Mouse (Mus musculus) forebrain, embryonic 14.5 days (tissue): ENCODE results near the gene Mgrn1. TPM values are rescaled to one million over a fixed set of nuclear protein-coding genes. Genes with fewer than 3 reads are reported as not detected.

Experiments
- ATAC-seq: fragments of 200-750 bp; cut with Nextera tagmentation; 2 replicates; pipeline ENCODE4 v1.8.0; 2017; ENCODE audit warnings: mild to moderate bottlenecking, moderate library complexity
- DNase-seq: peaks from one replicate; pipeline ENCODE4 v3.0.0-alpha.2; 2015; ENCODE audit warnings: low spot score
- H3K27ac ChIP-seq: fragments of 300-500 bp; sonication (generic); 2 replicates; pipeline ENCODE4 v1.5.1; 2014; ENCODE audit warnings: low read depth, mild to moderate bottlenecking, control low read depth, low read length, moderate library complexity
- H3K27me3 ChIP-seq: fragments of 300-500 bp; sonication (generic); replicated peaks from 2 replicates; pipeline ENCODE4 v1.6.1; 2014; ENCODE audit warnings: low read length, control low read depth, mixed read lengths; ENCODE audit not compliant: control insufficient read depth, insufficient read depth
- H3K36me3 ChIP-seq: fragments of 300-500 bp; sonication (generic); 2 replicates; pipeline ENCODE4 v1.6.1; 2014; ENCODE audit warnings: low read length, control low read depth; ENCODE audit not compliant: control insufficient read depth, insufficient read depth
- H3K4me1 ChIP-seq: fragments of 300-500 bp; sonication (generic); 2 replicates; pipeline ENCODE4 v1.6.1; 2014; ENCODE audit warnings: antibody characterized with exemption, low read length, control low read depth; ENCODE audit not compliant: control insufficient read depth, insufficient read depth
- H3K4me2 ChIP-seq: fragments of 300-500 bp; sonication (generic); 2 replicates; pipeline ENCODE4 v1.6.1; 2014; ENCODE audit warnings: mild to moderate bottlenecking, control low read depth, low read length
- H3K4me3 ChIP-seq: fragments of 300-500 bp; sonication (generic); 2 replicates; pipeline ENCODE4 v1.5.1; 2014; ENCODE audit warnings: low read depth, low read length, control low read depth
- H3K9ac ChIP-seq: fragments of 300-500 bp; sonication (generic); 2 replicates; pipeline ENCODE4 v1.6.1; 2014; ENCODE audit warnings: mild to moderate bottlenecking, low read length, control low read depth, moderate library complexity
- H3K9me3 ChIP-seq: fragments of 300-500 bp; sonication (generic); replicated peaks from 2 replicates; pipeline ENCODE4 v1.6.1; 2016; ENCODE audit warnings: low read length, control low read depth, mixed read lengths; ENCODE audit not compliant: control insufficient read depth
- WGBS: fragments of 180-500 bp; shearing (Covaris S2); extraction: QIAGEN DNeasy Blood & Tissue Kit; methylation state at CpG from one replicate; pipeline ENCODE4 v1.1.7; 2014; 5-methylcytosine and 5-hydroxymethylcytosine counted together
- polyA plus RNA-seq: library from polyadenylated mRNA; unstranded; fragments of >200 nt; fragmentation: Nextera tagmentation; extraction: Ambion mirVana; gene quantifications from 2 replicates; pipeline ENCODE4 v1.2.1, GENCODE M21; 2014

Mgrn1 gene
- polyA plus RNA-seq, 1 experiment from 2014 or later: 85.3 TPM

DNA sequence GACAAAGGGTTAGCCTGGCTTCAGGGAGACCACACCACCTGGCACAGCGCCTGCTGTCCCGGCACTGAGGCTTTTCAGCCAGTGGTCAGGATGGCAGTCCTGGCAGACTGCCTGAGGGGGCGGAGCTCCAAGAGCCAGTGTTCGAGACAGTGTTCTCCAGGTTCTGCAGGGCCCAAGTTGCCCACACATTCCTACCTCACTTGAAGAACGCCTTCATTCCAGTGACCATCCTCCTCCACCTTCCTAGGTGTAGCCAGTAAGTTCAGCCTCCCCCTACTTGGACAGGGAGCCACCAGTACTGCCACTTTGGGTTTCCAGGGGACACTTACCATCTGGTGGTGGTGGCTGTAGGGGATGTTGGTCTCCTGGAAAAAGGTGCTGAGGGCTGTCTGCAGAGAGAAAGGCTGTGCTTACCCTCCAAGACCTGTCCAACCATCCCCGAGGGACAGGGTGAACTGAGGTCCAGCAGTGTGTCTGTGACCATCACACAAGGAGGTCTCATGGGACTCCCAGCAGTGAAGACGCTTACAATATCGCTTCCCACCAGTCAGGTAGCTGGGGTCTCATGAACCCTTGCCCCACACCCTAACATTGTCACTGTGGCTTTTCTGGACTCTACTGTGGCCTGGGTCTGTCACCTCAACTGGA, 9.9 kb upstream of the Mgrn1 start:
- Histone ChIP-seq H3K9me3 (no peaks in the 10 kb centered on the region), H3K9ac (no peak overlapping the region), H3K4me2 (no peak overlapping the region), H3K4me1 (peaks cover 18% of the 10 kb centered on the region), H3K4me3 (no peak overlapping the region), H3K27me3 (no peaks in the 10 kb centered on the region), H3K27ac (no peak overlapping the region), H3K36me3 (peaks cover 26% of the 10 kb centered on the region)
- WGBS: 68% methylated on average over 8 of the region's 8 CpGs
- ATAC-seq (no peak), DNase-seq (peak; percentile 59)

DNA sequence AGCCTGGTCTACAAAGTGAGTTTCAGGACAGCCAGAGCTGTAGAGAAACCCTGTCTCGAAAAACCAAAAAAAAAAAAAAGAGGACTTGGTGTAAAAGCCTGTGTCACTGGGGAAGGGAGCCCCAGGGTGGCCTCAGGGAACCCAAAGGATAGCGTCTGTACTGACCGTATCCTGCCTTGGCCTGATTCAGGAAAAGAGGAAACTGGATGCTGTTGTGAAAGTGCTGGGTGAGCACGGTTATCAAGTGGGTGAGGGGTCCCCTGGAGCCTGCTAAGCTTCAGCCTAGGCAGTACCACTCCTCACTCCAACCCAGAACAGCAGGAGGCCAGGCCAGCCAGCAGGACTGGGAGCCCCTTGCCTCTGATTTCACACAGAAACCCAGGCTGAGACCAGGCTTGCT, 8.9 kb upstream of the Mgrn1 start:
- H3K27ac ChIP-seq: no peak overlapping the region
- no peak overlapping the region; the same call in 1 of the 2 replicates for H3K9ac ChIP-seq
- 85% methylated on average over 4 of the region's 4 CpGs for WGBS
- ATAC-seq: no peak
- H3K36me3 ChIP-seq: peaks cover 26% of the 10 kb centered on the region
- no peaks in the 10 kb centered on the region for H3K9me3 ChIP-seq
- no peak overlapping the region for H3K4me3 ChIP-seq
- no peak overlapping the region for H3K4me2 ChIP-seq
- no peak for DNase-seq
- no peaks in the 10 kb centered on the region for H3K27me3 ChIP-seq
- peaks cover 25% of the 10 kb centered on the region for H3K4me1 ChIP-seq

DNA sequence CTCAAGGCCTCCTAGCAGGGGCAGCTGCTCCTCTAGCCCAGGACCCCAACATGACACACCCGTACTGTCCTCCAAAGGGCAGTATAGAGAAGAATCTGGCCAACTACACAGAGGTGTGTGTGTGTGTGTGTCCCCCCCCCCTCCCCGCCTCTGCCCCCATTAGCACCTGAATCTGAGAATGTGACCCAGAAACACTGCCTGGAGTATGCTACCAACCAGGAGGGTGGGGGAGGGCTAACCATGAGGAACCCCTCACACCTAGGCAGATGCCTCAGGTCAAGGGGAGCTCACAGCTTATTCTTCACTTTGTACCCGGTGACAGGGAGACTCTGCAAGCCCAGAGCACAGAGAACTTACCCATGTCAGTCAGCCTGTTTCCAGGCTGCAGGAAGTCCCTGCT, 8.3 kb upstream of the Mgrn1 start:
- peak overlapping the region; percentile 89 for H3K4me2 ChIP-seq
- 80% methylated on average over 3 of the region's 3 CpGs for WGBS
- no peak overlapping the region for H3K27ac ChIP-seq

DNA sequence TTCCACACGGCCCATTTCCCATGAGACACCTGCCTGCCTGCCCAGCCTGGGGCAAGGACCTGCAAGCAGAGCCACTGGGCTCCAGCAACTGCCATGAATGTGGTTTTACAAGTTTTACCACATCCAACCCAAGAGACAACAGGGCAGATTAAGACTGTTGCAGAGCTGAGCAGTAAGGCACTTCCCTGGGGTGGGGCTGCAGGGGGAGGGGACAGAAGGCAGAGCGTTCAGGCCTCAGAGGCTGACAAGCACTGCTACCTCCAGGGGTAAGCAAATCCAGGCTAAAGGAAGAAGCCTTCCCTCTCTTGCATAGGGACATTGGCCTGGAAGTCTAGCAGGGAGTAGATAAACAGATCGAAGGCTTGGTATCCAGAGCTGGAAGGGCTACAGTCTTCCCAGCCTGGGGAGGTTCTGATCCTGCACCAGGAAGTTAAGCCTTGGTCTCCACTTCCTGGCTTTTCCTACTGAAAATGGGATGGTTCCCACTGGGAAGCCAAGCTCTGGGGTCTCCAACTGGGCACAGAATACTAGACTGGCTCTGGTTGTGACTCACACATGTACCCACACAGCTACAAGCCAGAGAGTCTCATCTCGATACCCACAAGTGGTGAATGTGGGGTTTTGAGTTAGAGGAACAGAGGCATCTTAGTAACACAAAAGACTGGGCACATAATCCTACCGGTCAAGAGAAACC, 7.7 kb upstream of the Mgrn1 start:
- 38% methylated on average over 5 of the region's 5 CpGs for WGBS
- ATAC-seq (no peak), DNase-seq (no peak)
- no peaks in the 10 kb centered on the region for H3K27me3 ChIP-seq
- H3K27ac ChIP-seq: no peak overlapping the region
- peak overlapping the region; percentile 89 for H3K4me2 ChIP-seq
- peak overlapping the region; percentile 85 for H3K4me3 ChIP-seq
- no peaks in the 10 kb centered on the region for H3K9me3 ChIP-seq
- peaks cover 26% of the 10 kb centered on the region for H3K36me3 ChIP-seq
- H3K4me1 ChIP-seq: peaks cover 25% of the 10 kb centered on the region
- peak overlapping the region; percentile 80 for H3K9ac ChIP-seq

More for the DNA sequence above, 8.3 kb upstream of the Mgrn1 start:
- Histone ChIP-seq H3K9me3 (no peaks in the 10 kb centered on the region), H3K36me3 (peaks cover 26% of the 10 kb centered on the region), H3K4me3 (peak overlapping the region; percentile 85; the same call in 1 of the 2 replicates), H3K27me3 (no peaks in the 10 kb centered on the region), H3K4me1 (peaks cover 25% of the 10 kb centered on the region), H3K9ac (peak overlapping the region; percentile 80)
- no peak for ATAC-seq
- no peak for DNase-seq

DNA sequence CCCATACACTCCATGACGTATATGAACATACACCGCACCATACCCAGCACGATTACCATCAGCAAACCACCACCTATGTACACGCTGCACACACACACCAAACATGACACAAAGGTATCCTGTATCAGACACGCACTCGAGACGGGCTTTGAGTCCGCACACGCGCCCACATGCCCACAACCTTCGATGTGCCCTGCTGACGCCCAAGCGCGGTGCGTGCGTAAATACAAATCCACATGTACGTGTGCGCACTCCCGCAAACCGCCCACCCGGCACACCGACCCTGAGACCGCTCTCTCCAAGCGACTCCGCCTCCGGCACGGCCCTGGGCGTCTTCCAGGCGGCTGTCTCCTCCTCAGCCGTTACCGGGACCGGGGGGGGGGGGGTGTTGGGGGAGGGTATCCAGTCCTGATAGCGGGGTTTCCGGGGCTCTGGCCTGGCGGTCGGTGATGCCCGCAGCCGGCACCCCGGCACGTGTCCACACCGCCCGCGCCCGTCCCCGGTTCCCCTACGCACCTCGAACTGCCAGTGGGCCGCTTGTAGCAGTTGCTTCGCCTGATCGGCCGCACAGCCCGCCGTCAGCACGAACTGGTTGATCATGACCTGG, 6.8 kb upstream of the Mgrn1 start:
- DNase-seq (peak; percentile 48), ATAC-seq (peak; percentile 33)
- H3K4me2 ChIP-seq: peak overlapping the region; percentile 89
- peaks cover 22% of the 10 kb centered on the region for H3K36me3 ChIP-seq
- under 1% methylated on average over 53 of the region's 54 CpGs for WGBS
- H3K9me3 ChIP-seq: no peaks in the 10 kb centered on the region
- peaks cover 25% of the 10 kb centered on the region for H3K4me1 ChIP-seq
- peak overlapping the region; percentile 97 for H3K27ac ChIP-seq
- H3K9ac ChIP-seq: peak overlapping the region; percentile 80
- H3K4me3 ChIP-seq: peak overlapping the region; percentile 85
- H3K27me3 ChIP-seq: no peaks in the 10 kb centered on the region

DNA sequence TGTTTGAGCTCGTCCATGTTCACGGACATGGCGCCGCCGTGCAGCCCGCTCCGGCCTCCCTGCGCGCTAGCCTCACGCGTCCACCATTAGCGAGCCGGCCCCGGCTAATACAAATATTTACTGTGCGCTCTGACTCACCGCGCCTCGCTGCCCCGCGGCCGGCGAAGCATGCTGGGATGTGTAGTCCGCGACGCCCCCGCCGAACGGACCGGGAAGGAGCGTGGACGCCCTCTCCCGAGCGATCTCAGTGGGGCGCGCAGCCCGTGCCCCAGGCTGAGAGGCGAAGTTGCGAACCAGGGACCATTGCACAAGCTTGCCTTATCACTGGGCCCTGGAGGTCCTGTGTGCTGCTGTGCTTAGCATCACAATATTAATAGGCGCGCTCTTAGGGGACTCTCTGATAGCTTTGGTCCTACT, 6.3 kb upstream of the Mgrn1 start:
- peaks cover 25% of the 10 kb centered on the region for H3K4me1 ChIP-seq
- H3K4me2 ChIP-seq: peak overlapping the region; percentile 89
- H3K9ac ChIP-seq: peak overlapping the region; percentile 80
- H3K36me3 ChIP-seq: peaks cover 16% of the 10 kb centered on the region
- WGBS: under 1% methylated on average over 40 of the region's 40 CpGs
- ATAC-seq: peak; percentile 78
- H3K27me3 ChIP-seq: no peaks in the 10 kb centered on the region
- DNase-seq: peak; percentile 89
- H3K9me3 ChIP-seq: no peaks in the 10 kb centered on the region
- peak overlapping the region; percentile 85 for H3K4me3 ChIP-seq
- H3K27ac ChIP-seq: peak overlapping the region; percentile 97

DNA sequence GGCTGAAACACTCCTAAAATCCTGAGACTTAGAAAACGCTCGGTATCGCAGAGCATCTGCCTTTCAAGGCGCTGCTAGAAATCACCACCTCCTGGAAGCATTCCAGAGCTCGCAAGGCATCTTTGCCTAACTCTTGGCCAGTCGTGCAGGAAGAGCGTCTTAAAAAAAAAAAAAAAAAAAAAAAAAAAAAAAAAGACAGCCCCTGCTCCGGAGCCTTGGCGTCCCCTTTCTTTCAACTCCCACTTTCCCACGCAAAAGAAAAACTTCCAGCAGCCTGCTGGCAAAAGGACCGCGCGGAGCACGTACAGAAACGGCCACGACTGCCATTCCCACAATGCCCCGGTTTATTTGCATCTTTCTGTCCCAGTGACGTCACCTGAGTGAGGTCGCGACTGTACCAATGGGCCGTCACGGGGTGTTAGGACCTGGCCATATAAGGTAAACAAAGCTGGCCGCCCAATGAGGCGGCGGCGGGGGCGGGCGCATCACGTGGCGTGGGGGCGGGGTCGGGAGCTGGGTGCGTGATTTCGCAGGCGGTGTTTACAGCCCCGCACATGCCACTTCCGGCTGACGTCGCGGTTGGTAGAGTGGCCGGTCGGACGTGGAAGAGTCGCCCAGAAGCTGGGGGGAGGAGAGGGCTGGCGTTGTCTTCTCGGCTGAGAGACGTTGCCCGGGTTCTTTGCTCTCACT, 5.8 kb upstream of the Mgrn1 start, which contains the start of gene Ubald1:
Gene Ubald1, minus strand, starts transcription at position 180 of the 690 bp plus-strand sequence.
- under 1% methylated on average over 44 of the region's 48 CpGs for WGBS
- peak within 1 kb of the TSS; percentile 83 for H3K9ac ChIP-seq
- peak within 1 kb of the TSS; percentile 89 for H3K4me2 ChIP-seq

DNA sequence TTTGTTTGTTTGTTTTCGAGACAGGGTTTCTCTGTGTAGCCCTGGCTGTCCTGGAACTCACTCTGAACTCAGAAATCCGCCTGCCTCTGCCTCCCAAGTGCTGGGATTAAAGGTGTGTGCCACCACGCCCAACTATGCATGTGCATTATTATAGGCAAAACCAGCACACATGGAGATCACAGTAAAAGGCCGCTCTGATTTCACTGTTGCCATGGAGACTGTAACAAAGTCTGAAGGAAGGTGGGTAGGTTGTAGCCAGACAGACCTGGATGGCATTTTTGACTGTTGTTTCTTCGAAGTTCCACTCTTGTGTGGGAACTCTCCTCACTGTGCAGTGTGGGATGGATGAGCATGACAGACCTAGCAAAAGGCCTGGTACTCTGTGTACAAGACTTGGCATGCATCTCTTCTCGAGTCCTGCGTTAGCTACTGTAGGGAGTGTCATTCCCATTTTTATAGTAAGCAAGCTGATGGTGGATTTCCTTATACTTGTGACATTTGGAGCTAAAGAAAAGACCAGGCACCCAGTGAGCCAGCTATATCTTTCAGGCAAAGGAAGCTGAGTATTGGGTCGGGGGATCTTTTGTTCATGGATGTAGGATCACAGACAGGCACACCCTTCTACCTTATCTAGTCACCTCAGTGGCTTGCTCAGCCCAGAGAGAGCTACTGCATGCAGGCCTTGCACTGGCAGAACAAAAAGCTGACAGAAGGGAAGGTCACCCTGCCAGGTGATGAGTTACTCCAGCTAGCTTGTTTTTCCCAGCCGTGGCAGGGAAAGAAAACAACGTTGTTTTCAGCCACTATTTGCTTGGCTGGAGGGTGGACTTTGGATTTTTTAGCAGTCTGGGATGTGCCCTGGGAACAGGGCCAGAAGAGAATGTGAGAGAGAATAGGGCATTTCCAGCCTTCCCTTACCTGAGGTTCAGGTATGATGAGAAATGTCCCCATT, 4.4 kb upstream of the Mgrn1 start:
- H3K4me1 ChIP-seq: peaks cover 21% of the 10 kb centered on the region
- H3K4me2 ChIP-seq: peak overlapping the region; percentile 89
- H3K27ac ChIP-seq: peak overlapping the region; percentile 97
- H3K27me3 ChIP-seq: no peaks in the 10 kb centered on the region
- ATAC-seq: no peak
- H3K9me3 ChIP-seq: no peaks in the 10 kb centered on the region
- H3K9ac ChIP-seq: peak overlapping the region; percentile 83
- 76% methylated on average over 10 of the region's 10 CpGs for WGBS
- no peak for DNase-seq
- H3K4me3 ChIP-seq: peak overlapping the region; percentile 85
- H3K36me3 ChIP-seq: no peaks in the 10 kb centered on the region

More for the DNA sequence above, 5.8 kb upstream of the Mgrn1 start, which contains the start of gene Ubald1:
- H3K4me1 ChIP-seq: peaks cover 25% of the 10 kb centered on the region
- DNase-seq (peak; percentile 100), ATAC-seq (peak; percentile 87)
- H3K27ac ChIP-seq: peak within 1 kb of the TSS; percentile 97
- H3K36me3 ChIP-seq: peaks cover 11% of the 10 kb centered on the region
- H3K9me3 ChIP-seq: no peaks in the 10 kb centered on the region
- peak within 1 kb of the TSS; percentile 85 for H3K4me3 ChIP-seq
- no peaks in the 10 kb centered on the region for H3K27me3 ChIP-seq
